Mouse (Mus musculus) bone marrow macrophage, adult 2 months (primary cell): ENCODE measurements around the gene Pigl.

Experiments used
- CTCF ChIP-seq: IDR thresholded peaks from 2 replicates; pipeline ENCODE4 v1.5.1; 2012; ENCODE audit warnings: low read depth, mild to moderate bottlenecking, low read length, moderate library complexity
- POLR2A ChIP-seq: IDR thresholded peaks from 2 replicates; pipeline ENCODE4 v1.6.1; 2012; ENCODE audit warnings: mild to moderate bottlenecking, low read depth, low read length, borderline replicate concordance

- TF ChIP-seq CTCF (no peak), POLR2A (no peak)
These were observed 82.7 kb downstream of the Pigl start for GRCm38 (mm10) chr11:62540969-62541368.
